Mouse (Mus musculus) embryonic fibroblast, embryonic 13.5 days (primary cell): ENCODE results near the gene Apon. TPM values are rescaled to one million over a fixed set of nuclear protein-coding genes. Genes with fewer than 3 reads are reported as not detected.
"Not testable (repeated sequence)": the region's sequence is repeated elsewhere in the genome, so short reads cannot be mapped to it uniquely, and the experiment has no call there.

Source experiments
- H3K27ac ChIP-seq: 2 replicates; pipeline ENCODE4 v1.5.1; 2012; ENCODE audit warnings: low read length, control low read depth, inconsistent platforms; ENCODE audit not compliant: insufficient read depth
- H3K4me1 ChIP-seq: 2 replicates; pipeline ENCODE4 v1.6.1; 2011; ENCODE audit warnings: low read length; ENCODE audit not compliant: control insufficient read depth, insufficient read depth
- H3K4me3 ChIP-seq: 2 replicates; pipeline ENCODE4 v1.5.1; 2011; ENCODE audit warnings: mild to moderate bottlenecking, control low read depth, low read length; ENCODE audit not compliant: insufficient read depth
- CTCF ChIP-seq: IDR thresholded peaks from 2 replicates; pipeline ENCODE4 v1.5.1; 2011; ENCODE audit warnings: mild to moderate bottlenecking, control low read depth, low read length, moderate library complexity, borderline replicate concordance; ENCODE audit not compliant: insufficient read depth
- POLR2A ChIP-seq: IDR thresholded peaks from 2 replicates; pipeline ENCODE4 v1.6.1; 2011; ENCODE audit warnings: low read depth, mild to moderate bottlenecking, control low read depth, low read length, moderate library complexity
- polyA plus RNA-seq: library from polyadenylated mRNA; stranded (reverse); fragments of >200 nt; gene quantifications from 2 replicates; pipeline ENCODE4 v1.2.4, GENCODE M21; 2011; ENCODE audit warnings: low read depth; ENCODE audit not compliant: missing spikeins, insufficient read length

The Apon gene
- polyA plus RNA-seq, 1 experiment: 0.30 TPM

GRCm38 (mm10) chr10:128250565-128250964 is 3.3 kb upstream of the Apon start:
- no peak for TF ChIP-seq CTCF
- Histone ChIP-seq H3K4me3 (no peak overlapping the region), H3K27ac (no peak overlapping the region), H3K4me1 (peaks cover 4% of the 10 kb centered on the region; the same call in 1 of the 2 replicates)

GRCm38 (mm10) chr10:128255925-128256324 is 2.0 kb downstream of the Apon start:
- Histone ChIP-seq H3K4me3 (no peak overlapping the region), H3K27ac (no peak overlapping the region), H3K4me1 (peaks cover 4% of the 10 kb centered on the region; the same call in 1 of the 2 replicates)
- no peak for TF ChIP-seq POLR2A
- no peak for TF ChIP-seq CTCF

GRCm38 (mm10) chr10:128256328-128256727 is 2.4 kb downstream of the Apon start:
- Histone ChIP-seq H3K4me3 (no peak overlapping the region), H3K27ac (no peak overlapping the region), H3K4me1 (peaks cover 4% of the 10 kb centered on the region; the same call in 1 of the 2 replicates)
- no peak for TF ChIP-seq CTCF
- no peak for TF ChIP-seq POLR2A

- Histone ChIP-seq H3K27ac (no peak overlapping the region), H3K4me1 (peaks cover under 1% of the 10 kb centered on the region; the same call in 1 of the 2 replicates), H3K4me3 (no peak overlapping the region)
- TF ChIP-seq POLR2A: no peak
- TF ChIP-seq CTCF: no peak
These were observed 5.1 kb downstream of the Apon start for GRCm38 (mm10) chr10:128258953-128259352.

- TF ChIP-seq CTCF: no peak
- TF ChIP-seq POLR2A: no peak
- Histone ChIP-seq H3K4me3 (no peak overlapping the region), H3K27ac (no peak overlapping the region), H3K4me1 (no peaks in the 10 kb centered on the region)
These were observed 6.0 kb downstream of the Apon start for GRCm38 (mm10) chr10:128259946-128260345.

GRCm38 (mm10) chr10:128260376-128260775 is 6.5 kb downstream of the Apon start:
- H3K4me3 ChIP-seq, H3K27ac ChIP-seq: not testable (repeated sequence)

GRCm38 (mm10) chr10:128262300-128262699 is 8.4 kb downstream of the Apon start:
- Histone ChIP-seq H3K27ac (no peak overlapping the region), H3K4me3 (no peak overlapping the region), H3K4me1 (no peaks in the 10 kb centered on the region)
- TF ChIP-seq POLR2A: no peak
- no peak for TF ChIP-seq CTCF

More at GRCm38 (mm10) chr10:128260376-128260775, 6.5 kb downstream of the Apon start:
- not testable (repeated sequence) for H3K4me1 ChIP-seq

GRCm38 (mm10) chr10:128263393-128264310 is 9.8 kb downstream of the Apon start:
- H3K27ac ChIP-seq: no peak overlapping the region
- no peak overlapping the region for H3K4me3 ChIP-seq
- TF ChIP-seq POLR2A: no peak
- no peak for TF ChIP-seq CTCF

GRCm38 (mm10) chr10:128268371-128268770 is 14.5 kb downstream of the Apon start, which contains the start of gene Apof:
Gene Apof (plus strand): TSS chr10:128268671.
- Histone ChIP-seq H3K4me3 (no peak within 1 kb of the TSS), H3K27ac (0 out of 2 replicates have a peak within 1 kb of the TSS, but pooled peaks have one; percentile 51), H3K4me1 (no peaks in the 10 kb centered on the region)
- TF ChIP-seq CTCF (no peak), POLR2A (no peak)

More at GRCm38 (mm10) chr10:128263393-128264310, 9.8 kb downstream of the Apon start:
- no peaks in the 10 kb centered on the region for H3K4me1 ChIP-seq

- no peaks in the 10 kb centered on the region for H3K4me1 ChIP-seq
- TF ChIP-seq CTCF (no peak), POLR2A (no peak)
- no peak overlapping the region for H3K4me3 ChIP-seq
- peak overlapping the region; percentile 51 for H3K27ac ChIP-seq
These were observed 15.5 kb downstream of the Apon start for GRCm38 (mm10) chr10:128269206-128269910.
